Mouse (Mus musculus): ENCODE measurements around the gene Suclg2. TPM values are rescaled to one million over a fixed set of nuclear protein-coding genes. Genes with fewer than 3 reads are reported as not detected.

The Suclg2 gene
- total RNA-seq, 4 experiments from 2014 or later: 157 to 172 (median 167) TPM

- DNase-seq (ENCODE audit: low spot score): no peak
These were observed 18.4 kb downstream of the Suclg2 start for GRCm38 (mm10) chr6:95700191-95700590.

GRCm38 (mm10) chr6:95699326-95699725 lies 19.3 kb downstream of the Suclg2 start:
- DNase-seq (ENCODE audit: low spot score): no peak

GRCm38 (mm10) chr6:95698536-95699162 lies 20.0 kb downstream of the Suclg2 start:
- no peak for DNase-seq (ENCODE audit: low spot score)

GRCm38 (mm10) chr6:95694910-95695309 lies 23.7 kb downstream of the Suclg2 start:
- DNase-seq (ENCODE audit: low spot score): no peak

GRCm38 (mm10) chr6:95685242-95685641 lies 33.4 kb downstream of the Suclg2 start:
- DNase-seq (ENCODE audit: low spot score): no peak

- no peak for DNase-seq (ENCODE audit: low spot score)
These were observed 38.9 kb downstream of the Suclg2 start for GRCm38 (mm10) chr6:95679718-95680117.

DNA sequence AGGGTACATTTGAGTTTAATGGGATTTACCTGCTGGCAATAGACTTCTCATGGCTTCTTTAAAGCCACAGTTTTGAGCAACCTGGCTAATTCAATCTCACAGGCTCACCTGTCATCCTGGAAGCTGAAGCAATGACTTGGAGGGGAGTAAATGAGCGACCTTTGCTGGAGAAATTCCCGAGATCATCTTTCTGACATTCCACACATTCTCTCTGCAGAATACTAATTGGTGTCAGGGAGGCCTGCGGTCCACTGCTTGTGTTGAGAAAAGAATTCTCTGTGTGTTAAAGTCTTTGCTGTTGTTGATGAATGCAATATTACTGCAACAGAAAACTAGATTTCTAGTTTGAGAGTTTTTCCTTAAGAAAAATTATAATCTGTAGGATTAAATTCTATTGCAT lies 39.3 kb downstream of the Suclg2 start:
- DNase-seq (ENCODE audit: low spot score): no peak

DNA sequence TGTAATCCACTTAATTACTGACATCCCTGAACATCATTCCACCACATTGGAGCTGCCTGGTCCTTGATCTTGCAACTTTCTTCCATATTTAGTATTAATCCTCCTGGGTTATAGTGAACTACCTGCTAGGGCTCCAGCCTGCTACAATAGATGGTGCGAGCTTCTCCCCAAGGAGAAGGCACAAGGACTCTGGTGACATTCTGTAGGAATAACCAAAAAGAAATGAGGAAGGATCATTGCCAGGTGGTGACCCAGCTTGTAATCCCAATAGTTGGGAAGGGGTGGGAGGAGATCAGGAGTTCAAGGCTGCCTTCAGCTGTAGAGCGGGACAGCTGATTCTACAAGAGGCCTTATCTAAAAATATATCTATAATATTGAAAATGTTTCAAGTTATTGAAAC lies 41.6 kb downstream of the Suclg2 start:
- no peak for DNase-seq (ENCODE audit: low spot score)

- no peak for DNase-seq (ENCODE audit: low spot score)
These were observed 42.2 kb downstream of the Suclg2 start for GRCm38 (mm10) chr6:95676439-95676838.

DNA sequence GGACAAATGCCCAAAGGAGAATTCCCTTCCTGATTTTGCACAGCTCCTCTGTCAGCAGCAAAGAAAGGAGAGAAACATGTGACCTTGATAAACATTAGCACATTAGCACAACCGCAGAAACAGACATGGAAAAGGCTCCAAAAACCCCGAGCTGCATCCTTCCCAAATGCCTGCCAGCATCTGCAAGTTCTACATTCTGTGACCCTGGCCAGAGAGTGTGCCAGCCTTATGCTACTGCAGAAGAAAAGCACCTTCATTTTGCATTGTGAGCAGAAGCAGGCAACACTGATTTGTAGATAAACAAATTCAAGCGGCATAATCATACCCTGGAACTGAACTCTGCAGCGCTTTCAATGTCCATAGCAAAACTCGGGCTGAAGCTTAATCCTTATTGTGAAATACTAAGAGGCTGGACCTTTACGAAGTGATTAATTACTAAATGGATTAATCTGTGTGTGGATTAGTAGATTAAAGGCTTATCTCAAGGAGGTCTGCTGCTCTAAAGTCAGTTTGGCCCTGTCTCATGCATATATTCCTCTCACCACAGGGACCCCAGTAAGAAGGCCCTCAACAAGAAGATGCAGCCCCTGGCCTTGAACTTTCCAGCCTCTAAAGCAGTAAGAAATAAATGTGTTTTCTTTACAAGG lies 43.4 kb downstream of the Suclg2 start:
- DNase-seq (ENCODE audit: low spot score): no peak

- DNase-seq (ENCODE audit: low spot score): no peak
These were observed 43.9 kb downstream of the Suclg2 start for GRCm38 (mm10) chr6:95674651-95675050.

GRCm38 (mm10) chr6:95669335-95669729 lies 49.3 kb downstream of the Suclg2 start:
- no peak for DNase-seq (ENCODE audit: low spot score)

DNA sequence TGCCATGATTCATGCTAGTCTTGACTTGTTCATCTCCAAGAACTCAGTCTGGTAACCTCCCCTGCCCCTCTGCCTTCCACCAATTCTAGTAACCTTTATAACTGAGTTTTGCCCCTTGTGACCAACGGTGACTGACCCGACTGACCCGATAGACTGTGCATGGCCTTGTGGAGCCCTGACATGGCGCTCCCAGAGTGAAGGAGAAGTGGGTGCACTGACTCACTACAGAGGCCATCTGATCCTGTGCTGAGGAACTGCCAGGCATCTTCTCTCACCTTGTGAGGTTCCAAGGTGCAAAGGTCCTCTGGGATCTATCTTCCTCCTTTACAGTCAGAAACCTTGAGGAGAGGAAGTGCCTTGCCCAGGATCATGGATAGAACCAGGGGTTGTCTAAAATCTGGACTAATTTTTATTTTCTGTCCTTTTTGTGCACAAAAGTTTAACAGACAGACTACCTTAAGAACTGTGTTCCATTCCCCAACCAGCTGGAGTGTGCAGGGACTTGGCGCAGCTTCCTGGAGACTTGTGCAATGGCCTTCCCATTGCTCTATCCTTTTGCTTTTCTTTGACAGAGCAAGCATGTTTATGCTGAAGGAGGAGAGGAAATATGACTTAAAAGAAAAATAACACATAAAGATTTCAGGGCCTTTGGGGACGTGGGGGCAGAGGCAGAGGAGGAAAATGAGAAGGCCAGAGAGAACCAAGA lies 49.8 kb downstream of the Suclg2 start:
- no peak for DNase-seq (ENCODE audit: low spot score)

DNA sequence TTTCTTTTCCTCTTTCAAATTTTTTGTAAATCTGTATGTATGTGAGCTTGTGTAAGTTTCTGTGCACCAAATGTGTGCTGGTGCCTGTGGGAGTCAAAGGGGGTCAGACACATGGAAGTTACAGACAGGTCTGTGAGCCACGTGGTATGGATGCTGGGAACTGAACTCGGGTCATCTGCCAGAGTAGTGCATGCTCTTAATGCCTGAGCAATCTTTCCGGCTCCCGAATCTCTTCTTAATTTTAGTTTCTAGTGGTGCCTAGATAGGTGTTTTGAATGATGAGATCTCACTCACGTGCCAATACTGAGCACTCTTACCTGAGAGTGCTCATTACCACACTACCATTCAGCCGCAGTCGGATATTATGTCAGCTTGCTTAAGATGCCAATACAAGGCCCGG lies 60.9 kb downstream of the Suclg2 start:
- DNase-seq (ENCODE audit: low spot score): no peak

DNA sequence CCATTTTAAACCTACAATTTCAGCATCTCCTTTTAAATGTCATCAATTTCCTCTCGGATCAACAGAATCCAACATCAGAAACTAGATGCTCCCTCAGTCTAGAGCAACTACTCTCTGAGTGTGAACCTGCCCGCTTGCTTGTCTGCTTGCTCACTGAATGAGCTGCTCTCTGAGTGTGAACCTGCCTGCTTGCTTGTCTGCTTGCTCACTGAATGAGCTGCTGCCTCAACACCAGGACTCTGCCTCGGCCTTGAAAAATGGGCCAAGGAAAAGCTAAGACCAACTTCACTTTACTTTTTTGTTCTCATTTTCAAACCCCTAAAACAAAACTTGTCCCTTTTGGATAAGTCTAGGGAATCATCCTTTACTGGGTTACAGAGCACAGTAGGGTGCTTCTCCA lies 64.9 kb downstream of the Suclg2 start:
- DNase-seq (ENCODE audit: low spot score): no peak

GRCm38 (mm10) chr6:95652774-95653173 lies 65.8 kb downstream of the Suclg2 start:
- no peak for DNase-seq (ENCODE audit: low spot score)

DNA sequence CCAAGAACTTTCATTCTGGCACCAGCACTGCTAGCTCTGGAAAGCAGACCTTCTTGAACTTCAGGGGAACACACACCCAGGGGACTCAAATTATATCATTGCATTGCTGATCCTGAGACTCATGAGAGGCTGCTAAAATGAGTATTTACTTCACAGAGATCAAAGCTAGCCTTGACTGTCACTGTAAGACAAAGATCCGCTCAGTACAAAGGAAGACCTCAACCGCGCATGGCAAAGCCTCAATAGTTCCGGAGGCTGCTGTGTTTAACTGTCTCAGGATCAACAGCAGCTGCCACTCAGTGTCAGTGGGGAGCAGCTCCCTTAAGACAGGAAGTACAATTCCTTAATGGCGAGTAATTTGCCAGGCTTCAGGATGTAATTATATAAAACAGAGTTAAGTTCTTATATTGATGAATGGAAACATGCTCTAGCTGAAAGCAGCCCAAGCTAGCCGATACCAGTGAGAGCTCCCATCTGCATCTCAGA lies 67.2 kb downstream of the Suclg2 start:
- DNase-seq (ENCODE audit: low spot score): no peak

DNA sequence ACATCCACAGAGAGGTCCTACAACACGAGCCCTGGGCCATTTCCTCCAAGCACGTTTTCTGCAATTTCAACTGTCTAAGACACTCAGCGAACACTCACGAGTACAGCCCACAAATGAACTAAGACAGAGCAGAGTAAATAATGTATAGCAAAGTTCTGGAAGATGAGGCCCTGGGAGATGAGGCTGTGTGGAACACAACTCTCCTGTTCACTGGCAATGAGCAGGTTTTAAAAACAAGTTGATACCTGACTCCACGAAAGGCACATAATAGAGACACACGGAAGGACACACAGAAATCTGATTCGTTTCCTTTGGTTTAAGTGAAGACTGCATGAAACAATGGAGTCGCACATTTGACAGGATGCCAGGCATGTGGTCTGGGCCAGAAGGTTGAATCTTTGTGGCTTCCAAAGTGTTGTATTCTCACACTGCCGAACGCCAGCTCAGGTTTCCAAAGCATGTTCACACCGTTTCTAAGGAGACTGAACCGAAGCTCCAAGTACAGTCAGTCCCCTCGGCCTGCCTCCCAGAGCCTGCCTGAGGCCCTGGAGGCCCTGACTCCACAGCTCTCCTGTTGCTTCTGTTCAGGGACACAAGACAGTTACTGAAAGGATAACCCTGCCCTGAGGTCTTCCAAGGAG lies 68.4 kb downstream of the Suclg2 start:
- no peak for DNase-seq (ENCODE audit: low spot score)

GRCm38 (mm10) chr6:95649123-95649663 lies 69.4 kb downstream of the Suclg2 start:
- DNase-seq (ENCODE audit: low spot score): no peak

DNA sequence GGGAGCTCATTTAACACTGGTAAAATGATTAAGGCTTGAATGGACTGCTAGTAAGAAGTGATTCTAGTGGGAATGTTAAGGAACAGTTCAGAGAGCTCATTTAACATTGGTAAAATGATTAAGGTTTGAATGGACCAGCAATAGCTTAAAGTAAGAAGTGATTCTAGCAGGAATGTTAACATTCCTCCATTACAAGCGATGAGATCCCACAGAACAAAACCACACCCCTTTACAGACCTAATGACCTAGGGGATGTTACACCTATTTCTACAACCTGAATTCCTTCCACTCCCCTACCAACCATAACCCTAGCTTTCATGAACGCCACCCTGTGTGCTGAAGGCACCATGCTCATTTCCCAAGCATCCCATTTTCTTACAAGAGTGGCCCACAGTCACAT lies 81.2 kb downstream of the Suclg2 start:
- DNase-seq (ENCODE audit: low spot score): no peak

DNA sequence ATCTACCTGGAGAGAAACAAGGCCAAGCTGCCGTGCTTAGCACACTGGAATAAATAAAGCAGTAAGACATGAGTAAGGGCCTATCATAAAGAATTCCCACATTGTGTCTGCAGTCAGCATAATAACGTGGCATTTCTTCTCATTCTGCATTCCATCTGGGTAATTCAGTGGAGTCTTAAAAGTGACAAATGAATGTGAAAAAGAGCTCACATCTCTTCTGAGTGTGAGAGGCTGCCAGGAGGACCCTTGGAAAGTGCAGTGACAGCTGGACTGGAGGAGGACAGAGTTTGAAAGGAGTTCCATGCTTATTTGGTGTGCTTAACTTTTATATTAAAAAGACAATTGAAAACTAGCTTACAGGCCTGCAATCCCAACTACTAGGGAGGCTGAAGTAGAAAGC lies 83.2 kb downstream of the Suclg2 start:
- DNase-seq (ENCODE audit: low spot score): no peak

DNA sequence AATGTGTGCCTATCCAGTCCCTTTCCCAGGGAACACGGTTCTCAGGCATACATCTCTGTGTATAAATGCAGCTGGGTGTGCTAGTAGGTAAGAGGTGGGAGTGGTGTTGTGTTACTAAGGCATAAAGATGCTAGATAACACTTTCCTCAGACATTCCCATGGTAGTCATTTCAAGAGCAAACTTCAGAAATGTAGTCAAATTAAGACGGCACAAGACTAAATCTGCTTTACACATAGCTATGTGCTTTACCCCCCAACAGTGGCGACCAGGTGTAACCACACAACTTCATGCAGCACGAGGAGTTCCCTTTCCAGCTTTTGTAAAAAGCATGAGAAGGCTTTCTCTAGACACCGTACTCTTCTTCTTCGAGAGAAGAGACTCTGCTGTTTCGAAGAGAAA lies 89.5 kb downstream of the Suclg2 start:
- no peak for DNase-seq (ENCODE audit: low spot score)
